Mouse (Mus musculus) E14TG2a.4 (cell line): ENCODE results near the gene Ints4.

Source experiments
- H3K27me3 ChIP-seq: 2 replicates; pipeline ENCODE4 v1.6.1; 2014; ENCODE audit warnings: low read length, control low read depth; ENCODE audit not compliant: insufficient read depth
- H3K36me3 ChIP-seq: 2 replicates; pipeline ENCODE4 v1.6.1; 2014; ENCODE audit warnings: low read length, control low read depth; ENCODE audit not compliant: insufficient read depth
- H3K4me1 ChIP-seq: replicated peaks from 2 replicates; pipeline ENCODE4 v1.6.1; 2014; ENCODE audit warnings: low read depth, low read length, control low read depth
- H3K4me3 ChIP-seq: replicated peaks from 2 replicates; pipeline ENCODE4 v1.5.1; 2014; ENCODE audit warnings: mild to moderate bottlenecking, low read length
- H3K9me3 ChIP-seq: 2 replicates; pipeline ENCODE4 v1.6.1; 2014; ENCODE audit warnings: low read length, control low read depth
- CTCF ChIP-seq: conservative IDR thresholded peaks from 2 replicates; pipeline ENCODE4 v1.5.1; 2014; ENCODE audit warnings: low read length
- NANOG ChIP-seq: IDR thresholded peaks from 2 replicates; pipeline ENCODE4 v1.6.1; 2014; ENCODE audit warnings: borderline replicate concordance, low read length, mixed read lengths
- POU5F1 ChIP-seq: IDR thresholded peaks from 2 replicates; pipeline ENCODE4 v1.6.1; 2014; ENCODE audit warnings: low read length, borderline replicate concordance

Ints4 gene

DNA sequence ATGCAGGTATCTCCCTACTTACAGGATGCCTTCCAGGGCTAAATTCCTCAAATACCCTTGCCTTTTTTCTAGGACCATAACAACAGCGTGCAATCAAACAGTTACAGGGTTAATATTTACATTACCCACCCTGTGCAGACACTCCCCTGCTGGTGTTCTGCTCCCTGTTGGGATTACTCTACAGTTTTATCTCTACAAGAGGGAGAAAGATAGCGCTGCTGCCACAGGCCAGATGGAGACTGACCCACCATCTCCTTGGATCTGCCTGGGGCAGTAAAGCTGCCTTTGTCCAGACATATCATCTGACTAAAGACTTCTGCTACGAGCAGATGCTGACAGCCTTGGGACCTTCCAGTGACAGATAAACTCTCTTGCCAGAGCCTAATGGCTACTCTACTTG is 109.7 kb downstream of the Ints4 start:
- no peak for TF ChIP-seq CTCF
- no peak for TF ChIP-seq NANOG
- no peak for TF ChIP-seq POU5F1
- Histone ChIP-seq H3K27me3 (no peaks in the 10 kb centered on the region), H3K4me3 (no peak overlapping the region), H3K4me1 (peaks cover 83% of the 10 kb centered on the region), H3K9me3 (no peaks in the 10 kb centered on the region), H3K36me3 (peaks cover 24% of the 10 kb centered on the region)
